Mouse (Mus musculus) heart, embryonic 11.5 days (tissue): ENCODE measurements at regions not wholly inside any gene's neighbourhood (a gene's known extent, or its start where the extent isn't known, plus 50 kb on each side); places are given as distances from the start of the nearest gene placed in this dataset.

ENCODE experiments used
- ATAC-seq: fragments of 200-750 bp; cut with Nextera tagmentation; replicated peaks from 2 replicates; pipeline ENCODE4 v1.8.0; 2017; ENCODE audit warnings: moderate library complexity; ENCODE audit not compliant: insufficient number of reproducible peaks, low FRiP score, low TSS enrichment
- H3K27ac ChIP-seq: fragments of 300-500 bp; sonication (generic); 2 replicates; pipeline ENCODE4 v1.5.1; 2014; ENCODE audit warnings: mild to moderate bottlenecking, low read depth, low read length
- H3K27me3 ChIP-seq: fragments of 300-500 bp; sonication (generic); 2 replicates; pipeline ENCODE4 v1.6.1; 2014; ENCODE audit warnings: mild to moderate bottlenecking, low read length, mixed read lengths; ENCODE audit not compliant: control insufficient read depth, insufficient read depth
- H3K36me3 ChIP-seq: fragments of 300-500 bp; sonication (generic); 2 replicates; pipeline ENCODE4 v1.6.1; 2014; ENCODE audit warnings: mild to moderate bottlenecking, low read length, moderate library complexity, mixed read lengths; ENCODE audit not compliant: control insufficient read depth, insufficient read depth
- H3K4me1 ChIP-seq: fragments of 300-500 bp; sonication (generic); 2 replicates; pipeline ENCODE4 v1.6.1; 2014; ENCODE audit warnings: low read length; ENCODE audit not compliant: control insufficient read depth, insufficient read depth
- H3K4me2 ChIP-seq: fragments of 300-500 bp; sonication (generic); 2 replicates; pipeline ENCODE4 v1.6.1; 2014; ENCODE audit warnings: mild to moderate bottlenecking, moderate library complexity
- H3K4me3 ChIP-seq: fragments of 300-500 bp; sonication (generic); 2 replicates; pipeline ENCODE4 v1.5.1; 2014; ENCODE audit warnings: low read depth, low read length
- H3K9ac ChIP-seq: fragments of 300-500 bp; sonication (generic); 2 replicates; pipeline ENCODE4 v1.6.1; 2014; ENCODE audit warnings: mild to moderate bottlenecking, low read depth, low read length, moderate library complexity
- H3K9me3 ChIP-seq: fragments of 300-500 bp; sonication (generic); replicated peaks from 2 replicates; pipeline ENCODE4 v1.6.1; 2016; ENCODE audit warnings: low read length; ENCODE audit not compliant: control insufficient read depth
- WGBS: fragments of 180-500 bp; shearing (Covaris S2); extraction: QIAGEN DNeasy Blood & Tissue Kit; methylation state at CpG from one replicate; pipeline ENCODE4 v1.1.7; 2014; ENCODE audit not compliant: insufficient replicate concordance; 5-methylcytosine and 5-hydroxymethylcytosine counted together

DNA sequence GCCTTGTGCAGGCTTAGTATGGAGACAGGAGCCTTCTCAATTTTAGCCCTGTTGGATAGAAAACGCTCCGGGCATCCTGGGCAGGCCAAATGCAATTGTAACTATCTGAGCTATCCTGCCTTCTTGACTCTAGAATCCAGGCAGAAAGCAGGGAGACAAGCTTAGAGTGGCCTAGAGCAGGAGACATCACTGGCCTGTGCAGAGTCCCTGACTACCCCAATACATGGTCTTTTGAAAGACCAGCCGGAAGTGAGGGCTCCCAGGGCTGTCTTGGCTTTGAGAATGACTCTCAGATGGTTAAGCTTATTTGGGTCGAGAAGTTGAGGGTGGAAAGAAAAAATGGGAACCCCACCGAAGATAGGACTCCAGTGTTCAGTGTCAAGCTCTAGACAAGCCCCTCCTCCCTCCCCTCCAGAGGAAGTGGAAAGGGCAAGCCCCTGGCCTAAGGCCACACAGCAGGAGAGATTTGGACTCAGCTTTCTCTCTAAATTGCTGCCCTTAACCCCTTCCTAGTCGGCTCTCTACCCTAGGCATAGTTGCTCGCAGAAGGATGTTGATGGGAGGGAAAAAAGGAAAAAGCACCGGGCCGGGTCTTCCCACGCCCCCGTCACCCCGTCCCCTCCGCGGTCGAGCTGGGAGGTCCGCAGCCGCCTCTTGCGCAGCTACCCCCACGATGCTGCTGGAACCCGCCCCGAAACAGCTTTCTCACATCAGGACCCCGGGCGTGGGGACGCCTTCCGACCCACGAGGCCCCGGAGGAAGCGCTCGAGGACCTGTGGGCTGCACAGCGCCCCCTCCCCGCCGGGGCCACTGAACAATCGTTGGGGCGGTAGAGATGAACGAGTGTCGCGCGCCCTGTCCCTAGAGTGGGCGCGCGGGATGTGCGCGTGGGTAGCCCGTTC, 96.1 kb downstream of the 1700001O22Rik start:
- Histone ChIP-seq H3K4me1 (peaks cover 46% of the 10 kb centered on the region), H3K27ac (peak overlapping the region; percentile 97), H3K4me3 (peak overlapping the region; percentile 34), H3K9me3 (no peaks in the 10 kb centered on the region), H3K27me3 (no peaks in the 10 kb centered on the region), H3K9ac (peak overlapping the region; percentile 79), H3K36me3 (no peaks in the 10 kb centered on the region), H3K4me2 (peak overlapping the region; percentile 81)
- 5% methylated on average over 37 of the region's 44 CpGs for WGBS
- ATAC-seq: peak; percentile 3; the same call in 1 of the 2 replicates

DNA sequence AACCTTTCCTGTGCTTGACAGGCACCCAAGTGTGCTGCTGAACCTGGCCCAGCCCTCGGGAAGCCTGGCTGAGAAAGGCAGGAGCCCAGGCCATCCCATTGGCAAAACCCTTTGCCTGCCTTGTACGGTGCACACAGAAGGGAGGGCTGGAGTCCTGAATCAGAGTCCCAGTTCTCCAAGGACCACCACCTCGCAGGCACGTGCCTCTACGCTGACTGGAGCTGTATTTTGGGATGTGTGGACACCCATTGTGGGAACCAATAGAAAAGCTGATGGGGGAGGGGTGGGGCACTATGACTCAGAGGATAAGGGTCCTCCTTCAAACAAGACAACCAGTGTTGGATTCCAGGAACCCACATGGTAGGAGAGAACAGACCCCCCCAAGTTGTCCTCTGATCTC, 97.4 kb downstream of the 1700001O22Rik start:
- Histone ChIP-seq H3K27me3 (no peaks in the 10 kb centered on the region), H3K27ac (peak overlapping the region; percentile 43; the same call in 1 of the 2 replicates), H3K36me3 (no peaks in the 10 kb centered on the region), H3K4me1 (peaks cover 36% of the 10 kb centered on the region), H3K9me3 (no peaks in the 10 kb centered on the region), H3K4me3 (no peak overlapping the region), H3K9ac (no peak overlapping the region), H3K4me2 (no peak overlapping the region)
- WGBS: 62% methylated on average over 5 of the region's 5 CpGs
- no peak for ATAC-seq

DNA sequence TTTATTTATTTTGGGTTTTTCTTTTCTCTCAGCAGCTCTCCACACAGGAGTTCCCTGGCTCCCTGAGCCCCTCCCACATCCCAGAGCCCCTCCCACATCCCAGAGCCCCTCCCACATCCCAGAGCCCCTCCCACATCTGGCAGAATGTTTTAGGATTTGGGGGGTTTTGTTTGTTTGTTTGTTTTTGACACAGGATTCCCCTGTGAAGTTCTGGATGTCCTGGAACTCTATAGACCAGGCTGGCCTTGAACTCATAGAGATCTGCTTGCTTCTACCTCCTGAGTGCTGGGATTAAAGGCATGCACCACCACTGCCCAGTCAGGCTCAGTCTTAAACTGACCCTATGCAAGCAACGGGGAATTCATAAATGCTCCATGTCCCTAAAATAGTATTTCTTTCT, 100.2 kb downstream of the 1700001O22Rik start:
- no peak overlapping the region for H3K9ac ChIP-seq
- no peak overlapping the region for H3K27ac ChIP-seq
- WGBS: 95% methylated on average over 1 of the region's 1 CpGs
- H3K4me3 ChIP-seq: no peak overlapping the region
- H3K27me3 ChIP-seq: no peaks in the 10 kb centered on the region
- peaks cover 41% of the 10 kb centered on the region for H3K4me1 ChIP-seq
- no peak overlapping the region for H3K4me2 ChIP-seq
- H3K36me3 ChIP-seq: no peaks in the 10 kb centered on the region
- no peak for ATAC-seq
- no peaks in the 10 kb centered on the region for H3K9me3 ChIP-seq

DNA sequence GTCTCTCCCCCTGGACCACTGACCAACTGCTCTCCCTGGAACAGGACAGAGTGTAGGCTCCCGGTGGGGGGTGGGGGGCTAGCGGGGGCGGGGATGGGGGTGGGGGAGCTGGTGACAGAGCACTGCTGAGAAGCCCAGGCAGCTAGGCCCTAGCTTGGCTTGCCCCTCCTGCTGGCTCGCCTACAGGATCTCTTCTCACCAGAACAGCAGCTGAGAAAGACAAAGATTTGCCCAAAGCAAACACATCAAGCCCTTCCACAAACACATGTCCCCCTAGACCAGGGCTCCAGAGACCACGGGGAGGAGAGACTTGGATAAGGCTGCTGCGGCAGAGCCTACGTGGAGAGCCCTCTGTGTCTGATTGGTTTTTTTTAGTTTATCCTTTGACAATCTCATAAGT, 100.8 kb downstream of the 1700001O22Rik start:
- H3K4me2 ChIP-seq: no peak overlapping the region
- WGBS: 13% methylated on average over 7 of the region's 7 CpGs
- no peaks in the 10 kb centered on the region for H3K9me3 ChIP-seq
- peaks cover 45% of the 10 kb centered on the region for H3K4me1 ChIP-seq
- H3K27ac ChIP-seq: peak overlapping the region; percentile 64; the same call in 1 of the 2 replicates
- H3K36me3 ChIP-seq: no peaks in the 10 kb centered on the region
- H3K4me3 ChIP-seq: no peak overlapping the region
- no peaks in the 10 kb centered on the region for H3K27me3 ChIP-seq
- H3K9ac ChIP-seq: peak overlapping the region; percentile 54; the same call in 1 of the 2 replicates
- no peak for ATAC-seq

GRCm38 (mm10) chr2:30700890-30701289, 102.6 kb downstream of the 1700001O22Rik start:
- Histone ChIP-seq H3K27ac (no peak overlapping the region), H3K27me3 (no peaks in the 10 kb centered on the region), H3K9me3 (no peaks in the 10 kb centered on the region), H3K4me2 (no peak overlapping the region), H3K9ac (no peak overlapping the region), H3K4me3 (no peak overlapping the region), H3K36me3 (no peaks in the 10 kb centered on the region), H3K4me1 (peaks cover 51% of the 10 kb centered on the region)
- ATAC-seq: no peak
- 85% methylated on average over 2 of the region's 2 CpGs for WGBS

- Histone ChIP-seq H3K4me3 (no peak overlapping the region), H3K9ac (no peak overlapping the region), H3K36me3 (no peaks in the 10 kb centered on the region), H3K4me1 (peaks cover 52% of the 10 kb centered on the region), H3K27ac (peak overlapping the region; percentile 76), H3K4me2 (no peak overlapping the region), H3K9me3 (no peaks in the 10 kb centered on the region), H3K27me3 (no peaks in the 10 kb centered on the region)
- WGBS: 92% methylated on average over 1 of the region's 1 CpGs
- no peak for ATAC-seq
Measured at GRCm38 (mm10) chr2:30700471-30700870, 103.0 kb downstream of the 1700001O22Rik start.

GRCm38 (mm10) chr2:30699797-30700454, 103.5 kb downstream of the 1700001O22Rik start:
- peaks cover 55% of the 10 kb centered on the region for H3K4me1 ChIP-seq
- ATAC-seq: peak; percentile 57; the same call in 1 of the 2 replicates
- 0 out of 2 replicates have a peak overlapping the region, but pooled peaks have one; percentile 60 for H3K9ac ChIP-seq
- H3K4me3 ChIP-seq: no peak overlapping the region
- H3K4me2 ChIP-seq: peak overlapping the region; percentile 38
- H3K9me3 ChIP-seq: no peaks in the 10 kb centered on the region
- 29% methylated on average over 6 of the region's 6 CpGs for WGBS
- H3K27me3 ChIP-seq: no peaks in the 10 kb centered on the region
- H3K36me3 ChIP-seq: no peaks in the 10 kb centered on the region
- peak overlapping the region; percentile 76 for H3K27ac ChIP-seq

DNA sequence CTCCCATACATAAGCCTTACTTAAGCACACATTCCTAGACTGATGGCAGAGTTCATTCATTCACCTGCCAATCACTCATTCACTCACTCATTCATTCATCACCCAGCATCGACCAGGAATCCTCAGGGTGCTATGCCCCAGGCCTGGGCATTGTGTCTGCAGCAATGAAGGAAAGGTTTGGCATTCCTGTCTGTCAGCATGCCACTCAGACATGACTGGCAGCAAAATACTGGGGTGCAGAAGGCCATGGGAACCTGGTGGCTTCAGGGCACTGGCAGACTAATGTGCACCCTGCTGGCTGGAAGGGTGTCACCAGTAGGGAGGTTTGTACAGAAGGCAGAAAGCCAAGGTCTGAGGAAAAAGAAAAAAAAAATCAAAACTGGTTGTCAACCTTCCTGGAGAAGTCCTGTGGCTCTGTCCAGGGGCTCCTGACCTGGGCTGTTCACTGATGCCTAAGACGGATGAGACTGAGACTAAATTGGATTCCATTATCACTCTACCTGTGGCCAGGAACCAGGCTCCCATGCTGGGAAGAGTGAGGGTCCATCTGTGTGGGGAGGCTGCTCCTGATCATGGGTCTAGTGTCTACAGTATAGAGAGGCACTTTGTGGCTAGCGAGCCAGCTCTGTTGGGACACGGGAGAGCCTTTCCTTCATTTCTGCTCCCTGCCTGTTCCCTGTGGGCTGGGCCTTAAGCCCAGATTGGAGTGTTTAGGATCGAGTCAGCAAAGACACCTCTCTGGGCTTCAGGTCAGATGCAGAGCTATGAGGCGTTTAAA, 104.1 kb downstream of the Cstad start:
- H3K9me3 ChIP-seq: no peaks in the 10 kb centered on the region
- WGBS: 63% methylated on average over 6 of the region's 6 CpGs
- H3K9ac ChIP-seq: no peak overlapping the region
- no peaks in the 10 kb centered on the region for H3K27me3 ChIP-seq
- no peaks in the 10 kb centered on the region for H3K36me3 ChIP-seq
- H3K27ac ChIP-seq: peak overlapping the region; percentile 24; the same call in 1 of the 2 replicates
- peaks cover 58% of the 10 kb centered on the region for H3K4me1 ChIP-seq
- H3K4me3 ChIP-seq: no peak overlapping the region
- no peak for ATAC-seq
- H3K4me2 ChIP-seq: no peak overlapping the region
